22 mouse cellular contexts compared by ENCODE assay signal in genomic region chr16:25958650-25959238, GRCm38 (mm10).
DNase-seq lines count a peak whose midpoint lies in the region; ATAC-seq and TF ChIP-seq lines count a peak whose summit lies in the region.
"Had no signal": no experiment of that assay in that cellular context is flagged by ENCODE, and none has a peak within 500 bp of the region (broad histone marks: within the 10 kb centered on the region; RNA-seq: fewer than 3 reads in every experiment).

No protein-coding gene starts in this region.

- no peaks in the 10 kb centered on the region for H3K9me3 ChIP-seq in liver, postnatal 0 days (ENCODE audit: low read length)
- H3K9me3 ChIP-seq in liver, embryonic 11.5 days (ENCODE audit: control insufficient read depth, low read length) = no peaks in the 10 kb centered on the region
- H3K9me3 ChIP-seq: limb, embryonic 15.5 days; lung, embryonic 15.5 days; midbrain, embryonic 12.5 days had no signal

- no peak overlapping the region for H3K4me2 ChIP-seq in liver, postnatal 0 days (ENCODE audit: low read depth, low read length)
- no peak overlapping the region for H3K4me2 ChIP-seq in liver, embryonic 11.5 days
- H3K4me2 ChIP-seq: heart, embryonic 11.5 days; hindbrain, embryonic 14.5 days; limb, embryonic 15.5 days; lung, embryonic 15.5 days; midbrain, embryonic 12.5 days had no signal

- ATAC-seq in liver, postnatal 0 days = peak; percentile 40
- ATAC-seq in liver, embryonic 11.5 days (replicated peaks; ENCODE audit: low FRiP score) = no peak
- ATAC-seq: CD4-positive, CD25-positive, alpha-beta regulatory T cell, adult 4 months; forebrain, embryonic 14.5 days; intestine, embryonic 16.5 days had no signal

- no peaks in the 10 kb centered on the region for H3K4me1 ChIP-seq in liver, postnatal 0 days (ENCODE audit: insufficient read depth)
- no peaks in the 10 kb centered on the region for H3K4me1 ChIP-seq in liver, embryonic 11.5 days (replicated peaks; ENCODE audit: control insufficient read depth, insufficient read depth, low read length)
- peaks cover 8% of the 10 kb centered on the region for H3K4me1 ChIP-seq in bone marrow, adult 2 months (ENCODE audit: control insufficient read depth, insufficient read depth, low read length)
- H3K4me1 ChIP-seq: lung, embryonic 15.5 days; midbrain, embryonic 12.5 days had no signal

- no peak; the same call in 1 of the 2 replicates for TF ChIP-seq EP300 in liver, postnatal 0 days (IDR thresholded peaks at IDR 0.05; ENCODE audit: low read depth)

- H3K36me3 ChIP-seq in liver, postnatal 0 days (replicated peaks; ENCODE audit: insufficient read depth, low read length) = no peaks in the 10 kb centered on the region
- H3K36me3 ChIP-seq in liver, embryonic 11.5 days (ENCODE audit: control insufficient read depth, insufficient read depth, low read length) = no peaks in the 10 kb centered on the region
- H3K36me3 ChIP-seq: limb, embryonic 15.5 days; lung, embryonic 15.5 days; midbrain, embryonic 12.5 days had no signal

- no peak overlapping the region for H3K4me3 ChIP-seq in liver, postnatal 0 days (ENCODE audit: low read depth, low read length)
- H3K4me3 ChIP-seq in liver, embryonic 11.5 days (ENCODE audit: low read depth, low read length) = no peak overlapping the region
- H3K4me3 ChIP-seq in bone marrow, adult 2 months (replicated peaks; ENCODE audit: control insufficient read depth, low read depth, low read length) = no peak overlapping the region
- H3K4me3 ChIP-seq: limb, embryonic 15.5 days; lung, embryonic 15.5 days; midbrain, embryonic 12.5 days had no signal

- no peak overlapping the region for H3K9ac ChIP-seq in liver, postnatal 0 days (replicated peaks)
- no peak overlapping the region for H3K9ac ChIP-seq in liver, embryonic 11.5 days (ENCODE audit: low read depth, low read length)
- H3K9ac ChIP-seq: hindbrain, embryonic 14.5 days; limb, embryonic 15.5 days; lung, embryonic 15.5 days; midbrain, embryonic 12.5 days had no signal

- H3K27ac ChIP-seq in liver, postnatal 0 days (ENCODE audit: low read depth) = no peak overlapping the region
- no peak overlapping the region for H3K27ac ChIP-seq in liver, embryonic 11.5 days (ENCODE audit: low read depth, low read length)
- H3K27ac ChIP-seq in bone marrow, adult 2 months (ENCODE audit: control insufficient read depth, insufficient read depth, low read depth, low read length, poor library complexity) = peak overlapping the region; percentile 64
- H3K27ac ChIP-seq: hindbrain, embryonic 14.5 days; kidney, postnatal 0 days; limb, embryonic 15.5 days; lung, embryonic 15.5 days; midbrain, embryonic 12.5 days had no signal

- no peaks in the 10 kb centered on the region for H3K27me3 ChIP-seq in liver, postnatal 0 days (ENCODE audit: insufficient read depth, low read length)
- no peaks in the 10 kb centered on the region for H3K27me3 ChIP-seq in liver, embryonic 11.5 days (replicated peaks; ENCODE audit: control insufficient read depth, insufficient read depth, low read length)
- H3K27me3 ChIP-seq: limb, embryonic 15.5 days; lung, embryonic 15.5 days; midbrain, embryonic 12.5 days had no signal

- DNase-seq in liver, postnatal 0 days = peak; percentile 22
- DNase-seq in liver, embryonic 11.5 days (ENCODE audit: low spot score) = no peak
- DNase-seq in B cell, adult 2 months = peak; percentile 29 to 40
- DNase-seq in monocyte, adult 2 months (ENCODE audit: low read depth in 1 of 2, low spot score in 2 of 2) = peak; percentile 13 to 26
- no peak for DNase-seq in cerebellum, postnatal 36 days
- DNase-seq in urinary bladder, postnatal 36 days (ENCODE audit: low spot score in 2 of 2) = no peak
- DNase-seq in cerebellum, adult 9-11 months = no peak
- DNase-seq: adrenal gland, postnatal 14 days; cerebellum, adult 9-10 months; embryo, embryonic 11 days; gastrocnemius, postnatal 25 days; heart, postnatal 14 days had no signal

- WGBS in liver, postnatal 0 days (ENCODE audit: insufficient replicate concordance) = 36% methylated on average over 7 of the region's 7 CpGs
- 56% methylated on average over 7 of the region's 7 CpGs for WGBS in liver, embryonic 11.5 days
- WGBS in bone marrow, adult 2 months = 8% methylated on average over 7 of the region's 7 CpGs

- TF ChIP-seq POLR2A in bone marrow, adult 2 months (IDR thresholded peaks at IDR 0.05; ENCODE audit: borderline replicate concordance, control insufficient read depth, low read depth, low read length) = no peak

- no peak for TF ChIP-seq CTCF in liver, postnatal 0 days (IDR thresholded peaks at IDR 0.05; ENCODE audit: low read depth)
- TF ChIP-seq CTCF in bone marrow, adult 2 months (IDR thresholded peaks at IDR 0.05; ENCODE audit: control insufficient read depth, insufficient read depth, low read length) = no peak

Comparison
In these comparisons a context has a peak if more than half of its experiments do, and no peak if none do; other contexts are left out.
1. DNase-seq: peak in liver, postnatal 0 days (single experiment), B cell, adult 2 months (2 of 2) and monocyte, adult 2 months (2 of 2); none in liver, embryonic 11.5 days (single experiment), cerebellum, postnatal 36 days (0 of 2), urinary bladder, postnatal 36 days (0 of 2) and cerebellum, adult 9-11 months (single experiment).